Mouse (Mus musculus): ENCODE measurements around the gene Gm4064. TPM values are rescaled to one million over a fixed set of nuclear protein-coding genes. Genes with fewer than 3 reads are reported as not detected.

The Gm4064 gene
- 7.3 TPM for polyA plus RNA-seq (2014; fragmentation: Illumina TruSeq; extraction: RNeasy Lipid Tissue Mini Kit (QIAGEN cat#74804); ENCODE audit: low read depth, low replicate concordance)

DNA sequence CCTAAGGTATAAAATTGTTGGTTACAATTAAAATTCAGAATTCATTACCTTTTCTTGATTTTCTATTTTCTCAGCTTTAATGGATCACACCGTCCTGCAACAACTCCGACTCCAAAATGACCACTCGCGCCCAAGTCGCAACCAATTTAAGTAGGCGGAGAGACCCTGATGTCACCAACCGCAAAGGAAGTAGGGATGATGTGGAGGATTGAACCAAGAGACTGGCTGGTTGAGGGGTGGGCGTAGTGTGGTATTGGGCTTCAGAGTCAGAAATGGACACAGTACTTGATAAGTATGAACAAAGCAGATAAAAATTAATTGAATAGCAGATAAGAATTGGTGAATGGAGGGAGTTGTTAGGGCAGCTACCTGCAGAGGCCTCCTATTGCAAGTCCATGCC lies at the start of gene Gm4064:
Gene Gm4064, minus strand, starts transcription at position 101 of the 400 bp plus-strand sequence.

GRCm38 (mm10) chrY:2830380-2830779 lies 34.4 kb upstream of the Gm4064 start, which contains the start of the genes Rbmy and Gm10256:
TSS of gene Rbmy (plus strand) at chrY:2830680.
TSS of gene Gm10256 (plus strand) at chrY:2830699.

Other genes starting within 250 kb of the Gm4064 start
- gene H2al2c, start 197.1 kb downstream of the Gm4064 start, polyA plus RNA-seq (2014; fragmentation: Illumina TruSeq; extraction: RNeasy Lipid Tissue Mini Kit (QIAGEN cat#74804); ENCODE audit: low read depth, low replicate concordance), result not detected
- gene Sry, start 132.5 kb downstream of the Gm4064 start, polyA plus RNA-seq (2014; fragmentation: Illumina TruSeq; extraction: RNeasy Lipid Tissue Mini Kit (QIAGEN cat#74804); ENCODE audit: low read depth, low replicate concordance), result not detected
- gene H2al2b, start 75.5 kb downstream of the Gm4064 start, polyA plus RNA-seq (2014; fragmentation: Illumina TruSeq; extraction: RNeasy Lipid Tissue Mini Kit (QIAGEN cat#74804); ENCODE audit: low read depth, low replicate concordance), result not detected
- 29.6 TPM for gene Rbmy, start 34.5 kb upstream of the Gm4064 start, polyA plus RNA-seq (2014; fragmentation: Illumina TruSeq; extraction: RNeasy Lipid Tissue Mini Kit (QIAGEN cat#74804); ENCODE audit: low read depth, low replicate concordance)
- gene Gm10256, start 34.5 kb upstream of the Gm4064 start, polyA plus RNA-seq (2014; fragmentation: Illumina TruSeq; extraction: RNeasy Lipid Tissue Mini Kit (QIAGEN cat#74804); ENCODE audit: low read depth, low replicate concordance), result 16.4 TPM
- gene Gm10352, start 104.8 kb upstream of the Gm4064 start, polyA plus RNA-seq (2014; fragmentation: Illumina TruSeq; extraction: RNeasy Lipid Tissue Mini Kit (QIAGEN cat#74804); ENCODE audit: low read depth, low replicate concordance), result not detected
- gene Gm29289, start 136.4 kb upstream of the Gm4064 start, polyA plus RNA-seq (2014; fragmentation: Illumina TruSeq; extraction: RNeasy Lipid Tissue Mini Kit (QIAGEN cat#74804); ENCODE audit: low read depth, low replicate concordance), result 1.7 TPM

Data from testis, adult 10 weeks (tissue).